ENCODE assay signal across 17 mouse cellular contexts in genomic region chr11:89841853-89842252, GRCm38 (mm10).
"Had no signal": no experiment of that assay in that cellular context is flagged by ENCODE, and none has a peak within 500 bp of the region (broad histone marks: within the 10 kb centered on the region; RNA-seq: fewer than 3 reads in every experiment).

No protein-coding gene starts in this region.

- H3K4me3 ChIP-seq: layer of hippocampus, adult 2 months; limb, embryonic 12.5 days; liver, embryonic 13.5 days; myocyte; neural tube, embryonic 12.5 days had no signal

- H3K9me3 ChIP-seq: limb, embryonic 12.5 days; liver, embryonic 13.5 days; neural tube, embryonic 12.5 days had no signal

- H3K27ac ChIP-seq: layer of hippocampus, adult 2 months; limb, embryonic 12.5 days; liver, embryonic 13.5 days; neural tube, embryonic 12.5 days had no signal

- H3K4me1 ChIP-seq: liver, embryonic 13.5 days had no signal

- DNase-seq: kidney, adult 11 months; kidney, postnatal 10 days; kidney, postnatal 4 days; liver; liver, embryonic 13.5 days; liver, postnatal 0 days; lung, postnatal 36 days; right cerebral cortex, adult 18-20 months; right cerebral cortex, postnatal 4 days; spleen, adult 18-20 months; thymus, adult 18-20 months; thymus, postnatal 14 days had no signal

- ATAC-seq: liver, postnatal 0 days had no signal

- H3K27me3 ChIP-seq: limb, embryonic 12.5 days; liver, embryonic 13.5 days; neural tube, embryonic 12.5 days had no signal

- H3K36me3 ChIP-seq: limb, embryonic 12.5 days; liver, embryonic 13.5 days; neural tube, embryonic 12.5 days had no signal

- H3K4me2 ChIP-seq: limb, embryonic 12.5 days; liver, embryonic 13.5 days; midbrain, embryonic 11.5 days; neural tube, embryonic 12.5 days had no signal

- H3K9ac ChIP-seq: limb, embryonic 12.5 days; liver, embryonic 13.5 days; liver, postnatal 0 days; neural tube, embryonic 12.5 days had no signal
